Mouse (Mus musculus): ENCODE data around the gene Tmem273.

Gene Tmem273

DNA sequence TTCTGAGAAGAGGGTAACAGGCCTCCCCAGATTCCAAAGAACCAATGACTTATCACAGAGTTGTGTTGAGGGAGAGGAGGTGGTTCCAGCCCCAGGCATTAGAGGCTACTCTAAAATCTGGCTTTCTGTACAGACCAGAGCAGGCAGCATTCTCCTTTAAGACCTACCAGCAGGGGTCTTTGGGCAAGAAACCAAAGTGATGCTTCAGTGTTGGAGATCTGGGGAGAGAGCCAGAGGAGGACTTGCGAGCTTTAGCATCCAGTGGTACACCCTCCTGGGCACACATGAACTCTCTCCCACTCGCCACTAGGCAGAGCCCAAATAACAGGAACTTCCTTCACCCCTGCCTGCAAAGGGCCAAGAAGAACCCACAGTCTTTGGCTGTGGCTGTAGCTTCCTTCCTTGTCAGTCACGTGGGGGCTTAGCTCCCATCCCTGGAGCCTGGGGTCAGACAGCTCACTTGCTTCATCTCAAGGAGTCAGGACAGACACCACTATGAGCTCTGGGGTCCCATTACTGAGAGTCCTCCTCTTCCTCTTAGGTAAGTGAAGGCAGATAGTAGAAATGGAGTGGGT is at the start of gene Tmem273:
Gene Tmem273 (plus strand): TSS at position 408 of the 575 bp plus-strand sequence.
- DNase-seq (ENCODE audit: low read depth in 1 of 2, low spot score in 2 of 2) = peak in 1 of 2 experiments; percentile 13

DNA sequence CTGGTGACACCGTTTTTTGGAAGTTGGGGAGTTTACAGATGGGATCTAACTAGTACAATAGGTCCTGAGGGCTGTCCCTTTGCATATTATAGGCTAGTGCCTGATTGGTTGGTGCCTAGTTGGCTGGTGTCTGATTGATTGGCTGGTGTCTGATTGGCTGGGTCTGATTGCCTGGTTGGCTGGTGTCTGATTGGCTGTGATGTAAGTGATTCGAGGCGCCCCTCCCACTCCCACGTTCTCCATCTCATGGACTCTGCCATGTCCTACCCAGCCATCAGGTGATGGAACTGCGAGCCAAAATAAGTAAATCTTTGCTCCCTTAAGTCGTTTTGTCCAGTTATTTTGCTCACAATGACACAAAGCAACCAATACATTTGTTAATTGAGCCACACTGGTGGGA is 49.2 kb upstream of the Tmem273 start:
- no peak for DNase-seq (ENCODE audit: low read depth in 1 of 2, low spot score in 2 of 2)

DNA sequence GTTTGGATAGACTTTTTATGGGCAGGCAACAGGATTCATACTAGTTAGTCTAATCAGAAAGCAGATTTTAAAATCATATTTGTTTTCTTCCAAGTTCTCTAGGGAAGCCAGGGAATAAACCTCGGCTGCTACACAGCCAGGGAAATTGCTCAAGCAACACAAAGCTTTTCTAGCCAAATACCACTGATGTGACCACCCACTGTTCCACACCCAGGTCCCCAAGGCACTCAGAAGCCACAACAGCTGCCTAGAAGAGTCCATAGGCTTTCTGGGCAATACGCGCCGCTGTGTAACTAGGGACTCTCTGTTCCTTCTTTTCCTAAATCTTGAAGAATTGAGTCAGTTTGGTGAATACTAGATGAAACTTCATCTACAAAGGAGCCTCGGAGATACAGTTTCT is 47.2 kb upstream of the Tmem273 start:
- DNase-seq (ENCODE audit: low read depth in 1 of 2, low spot score in 2 of 2) = no peak

DNA sequence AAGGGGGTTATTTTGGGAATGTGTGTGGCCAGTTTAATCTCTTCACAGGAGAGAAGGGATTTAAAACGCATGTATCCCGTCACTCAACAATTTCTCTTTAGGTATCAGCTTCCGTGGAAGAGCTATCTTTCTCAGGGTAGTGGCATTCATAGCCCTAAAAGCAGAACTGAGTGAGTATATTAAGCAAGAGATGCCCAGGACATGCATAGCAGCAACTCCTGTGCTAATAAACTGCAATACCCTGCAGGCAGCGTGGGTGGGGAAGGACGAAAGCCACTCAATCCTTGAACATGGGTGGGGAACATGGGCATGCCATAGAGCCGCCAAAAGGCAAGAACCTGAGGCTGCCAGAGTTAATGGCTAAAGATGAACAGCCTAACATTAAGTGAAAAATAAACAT is 37.2 kb upstream of the Tmem273 start:
- DNase-seq (ENCODE audit: low read depth in 1 of 2, low spot score in 2 of 2) = no peak

DNA sequence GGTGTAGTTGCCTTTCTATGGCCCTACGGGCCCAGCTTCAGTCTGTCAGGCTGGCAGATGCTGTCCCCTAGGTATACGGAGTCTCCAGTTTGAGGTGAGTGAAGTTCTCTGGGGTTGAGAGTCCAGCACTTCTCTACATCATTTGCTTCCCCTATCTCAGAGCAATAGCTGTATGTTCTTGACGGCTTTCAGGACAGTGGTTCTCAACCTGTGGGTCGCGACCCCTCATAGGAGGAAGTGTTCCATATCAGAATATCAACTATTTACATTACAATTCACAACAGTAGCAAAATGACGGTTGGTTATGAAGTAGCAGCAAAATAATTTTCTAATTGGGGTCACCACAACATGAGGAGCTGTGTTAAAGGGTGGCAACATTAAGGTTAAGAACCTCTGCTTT is 35.0 kb upstream of the Tmem273 start:
- DNase-seq (ENCODE audit: low read depth in 1 of 2, low spot score in 2 of 2) = no peak

GRCm38 (mm10) chr14:32754286-32754685 is 31.5 kb upstream of the Tmem273 start:
- no peak for DNase-seq (ENCODE audit: low read depth in 1 of 2, low spot score in 2 of 2)

- no peak for DNase-seq (ENCODE audit: low read depth in 1 of 2, low spot score in 2 of 2)
Measured at GRCm38 (mm10) chr14:32762177-32762576, 23.6 kb upstream of the Tmem273 start.

DNA sequence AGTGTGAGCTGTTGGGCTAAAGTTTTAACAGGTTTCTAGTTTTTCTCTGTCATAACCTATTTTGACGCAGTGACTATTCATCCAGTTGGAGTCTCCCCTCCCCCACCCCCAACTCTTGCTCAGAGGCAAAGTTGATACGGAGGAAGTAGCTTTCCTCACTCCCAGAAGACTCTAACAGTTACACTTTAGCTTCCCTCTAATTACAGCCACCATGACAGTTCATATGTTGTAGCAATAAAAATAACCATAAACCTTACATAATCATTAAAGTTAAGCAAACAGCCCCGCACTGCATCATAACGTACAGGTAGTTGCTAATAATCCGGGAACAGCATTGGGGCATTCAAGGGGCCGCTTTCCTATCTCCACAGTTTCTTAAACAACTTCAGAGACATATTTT is 15.2 kb upstream of the Tmem273 start:
- DNase-seq (ENCODE audit: low read depth in 1 of 2, low spot score in 2 of 2) = no peak

GRCm38 (mm10) chr14:32772085-32772484 is 13.7 kb upstream of the Tmem273 start:
- DNase-seq (ENCODE audit: low read depth in 1 of 2, low spot score in 2 of 2) = no peak

- no peak for DNase-seq (ENCODE audit: low read depth in 1 of 2, low spot score in 2 of 2)
Measured at GRCm38 (mm10) chr14:32772791-32773190, 13.0 kb upstream of the Tmem273 start.

GRCm38 (mm10) chr14:32773456-32773855 is 12.3 kb upstream of the Tmem273 start:
- DNase-seq (ENCODE audit: low read depth in 1 of 2, low spot score in 2 of 2) = no peak

GRCm38 (mm10) chr14:32776077-32776476 is 9.7 kb upstream of the Tmem273 start:
- DNase-seq (ENCODE audit: low read depth in 1 of 2, low spot score in 2 of 2) = no peak

- DNase-seq (ENCODE audit: low read depth in 1 of 2, low spot score in 2 of 2) = no peak
Measured at GRCm38 (mm10) chr14:32778362-32778761, 7.4 kb upstream of the Tmem273 start.

DNA sequence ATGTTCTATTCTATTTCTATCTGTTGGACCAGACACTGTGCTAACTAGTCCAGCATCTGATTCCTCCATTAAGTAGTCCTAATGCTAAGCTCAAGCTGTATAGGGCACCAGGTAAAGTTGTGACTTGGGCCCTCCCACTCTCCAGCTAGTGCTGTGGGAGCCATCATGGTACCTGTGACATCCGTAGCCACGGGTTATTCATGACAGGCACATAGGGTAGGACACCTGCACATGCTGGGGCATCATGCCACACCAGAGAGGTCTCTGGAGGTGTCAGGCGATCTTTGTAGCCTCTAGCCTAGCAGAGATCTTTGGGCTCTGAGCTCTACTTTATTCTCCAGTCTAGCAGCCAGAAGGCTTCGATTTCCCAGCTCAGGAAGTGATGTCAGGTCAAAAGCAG is 2.9 kb upstream of the Tmem273 start:
- DNase-seq (ENCODE audit: low read depth in 1 of 2, low spot score in 2 of 2) = no peak

DNA sequence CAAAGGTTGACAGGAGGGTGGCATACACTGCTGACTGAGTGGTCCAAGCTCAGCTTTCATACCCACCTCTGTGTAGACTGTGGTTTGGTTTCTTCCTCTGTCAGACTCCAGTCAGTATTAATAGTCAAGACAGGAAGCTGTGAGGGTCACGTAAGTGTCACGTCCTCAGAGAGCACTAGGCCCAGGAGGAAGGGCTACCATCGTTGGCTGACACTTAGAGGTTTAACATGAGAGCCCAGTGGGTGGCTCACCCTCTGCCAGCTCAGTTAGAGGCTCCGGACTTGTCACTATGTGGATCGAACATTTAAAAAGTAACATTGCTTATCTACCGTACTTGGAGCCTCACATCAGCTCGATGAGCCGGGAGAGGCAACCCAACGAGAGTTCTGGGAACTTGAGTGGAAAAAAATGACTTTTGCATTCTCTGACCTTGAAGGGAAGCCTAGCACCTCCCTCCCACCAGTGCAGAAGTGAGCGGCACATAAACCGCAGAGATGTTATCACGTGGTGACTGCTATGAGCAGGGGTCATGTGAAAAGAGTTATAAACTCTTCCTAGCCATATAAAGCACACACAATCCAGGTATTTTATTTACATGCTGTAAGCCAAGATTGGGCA is 1.5 kb upstream of the Tmem273 start:
- DNase-seq (ENCODE audit: low read depth in 1 of 2, low spot score in 2 of 2) = no peak

DNA sequence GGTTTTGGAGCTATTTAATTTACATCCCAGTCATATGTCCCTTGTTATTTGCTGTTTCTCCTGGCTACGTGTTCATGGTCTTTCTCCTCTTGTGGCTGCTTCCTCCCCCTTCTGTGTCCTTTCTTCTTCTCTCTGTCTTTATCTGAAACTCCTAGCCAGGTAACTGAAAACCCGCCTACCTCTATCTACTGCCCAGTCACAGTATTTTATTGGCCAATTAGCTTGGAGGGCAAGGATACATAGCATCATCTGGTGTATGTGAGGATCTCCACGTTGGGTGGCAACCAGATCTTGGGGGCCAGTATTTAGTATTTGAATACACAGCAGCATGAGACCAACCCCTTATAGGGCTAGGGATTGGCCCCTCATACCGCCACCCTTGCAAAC is 1.0 kb upstream of the Tmem273 start:
- no peak for DNase-seq (ENCODE audit: low read depth in 1 of 2, low spot score in 2 of 2)

GRCm38 (mm10) chr14:32787691-32788090 is 1.9 kb downstream of the Tmem273 start:
- DNase-seq (ENCODE audit: low read depth in 1 of 2, low spot score in 2 of 2) = no peak

- no peak for DNase-seq (ENCODE audit: low read depth in 1 of 2, low spot score in 2 of 2)
Measured at GRCm38 (mm10) chr14:32796375-32796774, 10.6 kb downstream of the Tmem273 start.

- no peak for DNase-seq (ENCODE audit: low read depth in 1 of 2, low spot score in 2 of 2)
Measured at GRCm38 (mm10) chr14:32797803-32798202, 12.0 kb downstream of the Tmem273 start.

DNA sequence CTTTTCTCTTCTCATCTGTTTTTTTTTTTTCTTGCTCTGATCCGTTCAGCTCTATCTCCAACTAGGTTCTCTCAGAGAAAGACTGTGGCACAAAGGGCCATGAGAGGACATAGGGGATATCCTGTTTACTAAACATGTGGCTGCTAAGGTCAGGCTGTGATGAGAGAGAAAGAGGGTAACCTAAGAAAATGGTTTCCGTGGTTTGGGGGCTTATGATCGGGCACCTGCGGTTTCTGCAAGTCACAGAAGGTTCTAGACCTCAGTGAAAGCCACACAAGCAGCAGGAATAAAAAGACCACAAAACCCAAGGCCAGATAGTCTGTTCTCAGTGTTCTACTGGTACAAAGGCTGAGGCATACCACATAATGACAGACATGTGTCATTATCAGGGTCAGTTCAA is 12.6 kb downstream of the Tmem273 start:
- DNase-seq (ENCODE audit: low read depth in 1 of 2, low spot score in 2 of 2) = no peak

DNA sequence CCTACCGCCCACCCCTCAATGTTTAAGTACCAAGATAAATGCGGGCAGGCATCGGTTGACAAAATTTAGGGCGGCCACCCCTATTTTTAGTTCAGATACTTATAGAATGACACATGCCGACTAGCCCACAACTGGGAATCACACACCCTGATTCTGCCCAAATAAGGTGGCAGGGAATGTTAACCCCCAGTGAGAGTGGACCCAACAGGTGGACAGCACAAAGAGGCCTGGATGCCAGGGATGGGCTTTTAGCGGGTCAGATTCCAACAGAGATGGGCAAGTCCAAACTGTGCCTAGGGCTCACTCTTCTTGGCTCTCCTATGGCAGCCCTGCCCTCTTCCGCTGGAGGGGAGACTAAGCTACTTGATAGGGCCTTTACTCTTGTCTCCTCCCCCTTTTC is 14.3 kb downstream of the Tmem273 start:
- DNase-seq (ENCODE audit: low read depth in 1 of 2, low spot score in 2 of 2) = no peak

DNA sequence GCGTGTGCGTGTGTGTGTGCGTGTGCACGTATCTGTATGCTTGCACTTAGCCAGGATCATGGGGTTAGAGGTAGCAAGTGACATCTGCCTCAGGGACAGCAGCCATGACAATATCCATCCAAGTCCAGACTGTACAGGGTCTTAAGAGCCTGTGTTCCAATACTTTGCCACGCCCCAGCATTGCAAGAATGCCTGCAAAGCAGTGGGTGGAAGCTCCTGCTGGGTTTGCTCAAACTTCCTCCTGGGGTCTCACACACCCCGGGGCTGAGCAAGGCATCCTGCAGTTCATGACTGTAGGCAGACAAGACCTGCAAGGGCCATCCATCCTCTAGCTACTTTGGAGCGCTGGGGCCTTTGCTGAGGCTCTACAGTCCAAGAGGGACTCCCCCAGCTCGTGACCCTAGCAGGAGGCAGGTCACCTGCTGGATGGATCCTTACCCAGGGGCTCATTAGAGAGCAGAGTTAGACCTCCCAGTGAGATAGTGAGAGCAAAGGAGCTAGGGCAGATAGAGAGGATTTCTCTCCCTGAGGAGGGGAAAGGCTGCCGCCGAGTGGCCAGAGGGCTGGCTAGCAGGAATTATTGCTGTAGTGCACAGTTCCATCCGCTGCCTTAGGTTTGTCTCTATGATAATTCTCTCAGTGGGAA is 15.4 kb downstream of the Tmem273 start:
- DNase-seq (ENCODE audit: low read depth in 1 of 2, low spot score in 2 of 2) = no peak

DNA sequence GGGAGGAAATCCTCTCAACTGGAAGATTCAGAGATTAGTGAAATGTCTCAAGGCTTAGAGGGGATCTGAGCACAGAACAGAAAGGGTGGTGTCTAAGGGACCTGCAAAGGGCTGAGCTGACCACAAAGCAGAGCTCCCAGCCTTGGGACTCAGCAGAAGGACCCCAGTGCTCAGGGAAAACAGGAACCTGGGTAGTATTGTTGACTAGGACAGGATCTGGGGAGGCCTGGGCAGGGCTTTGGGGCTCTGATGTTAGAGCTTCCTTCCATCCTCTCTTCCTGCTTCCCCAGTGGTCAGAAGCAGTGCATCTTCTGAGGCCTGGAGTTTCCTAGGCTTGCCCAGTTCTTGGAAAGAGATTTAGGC is 15.9 kb downstream of the Tmem273 start:
- DNase-seq (ENCODE audit: low read depth in 1 of 2, low spot score in 2 of 2) = no peak

Measured in monocyte, adult 2 months (primary cell).